Mouse (Mus musculus): ENCODE results near the gene Brap. TPM values are rescaled to one million over a fixed set of nuclear protein-coding genes. Genes with fewer than 3 reads are reported as not detected.
"Not testable (repeated sequence)": the region's sequence is repeated elsewhere in the genome, so short reads cannot be mapped to it uniquely, and the experiment has no call there.

The Brap gene
- polyA plus RNA-seq, 1 experiment, result 23.4 TPM

DNA sequence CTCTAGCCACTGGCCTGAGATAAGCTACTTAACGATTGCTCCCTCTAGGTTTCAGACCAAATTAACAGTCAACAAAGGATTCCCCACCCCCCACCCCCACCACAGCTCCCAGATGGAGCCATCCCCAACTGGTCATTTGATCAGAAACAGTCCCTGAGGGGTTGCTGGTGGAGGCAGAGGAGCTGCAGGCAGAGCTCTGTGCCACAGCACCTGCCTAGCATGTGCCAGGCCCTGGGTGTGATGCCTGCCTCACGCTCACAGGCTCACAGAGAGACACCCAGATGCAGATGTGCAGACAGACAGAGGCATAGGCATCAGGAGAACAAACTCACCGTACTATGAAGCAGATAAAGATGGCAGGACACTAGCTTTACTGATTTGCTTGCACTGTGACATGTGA, 27.6 kb upstream of the Brap start:
- TF ChIP-seq POLR2A (IDR thresholded peaks at IDR 0.05; ENCODE audit: borderline replicate concordance, control insufficient read depth, low read depth, low read length), result no peak
- TF ChIP-seq CTCF (IDR thresholded peaks at IDR 0.05; ENCODE audit: control insufficient read depth, insufficient read depth, low read length), result no peak
- 67% methylated on average over 3 of the region's 3 CpGs for WGBS
- H3K27ac ChIP-seq (ENCODE audit: control insufficient read depth, insufficient read depth, low read depth, low read length, poor library complexity), result no peak overlapping the region
- H3K4me3 ChIP-seq (replicated peaks; ENCODE audit: control insufficient read depth, low read depth, low read length), result no peak overlapping the region
- no peaks in the 10 kb centered on the region for H3K4me1 ChIP-seq (ENCODE audit: control insufficient read depth, insufficient read depth, low read length)

DNA sequence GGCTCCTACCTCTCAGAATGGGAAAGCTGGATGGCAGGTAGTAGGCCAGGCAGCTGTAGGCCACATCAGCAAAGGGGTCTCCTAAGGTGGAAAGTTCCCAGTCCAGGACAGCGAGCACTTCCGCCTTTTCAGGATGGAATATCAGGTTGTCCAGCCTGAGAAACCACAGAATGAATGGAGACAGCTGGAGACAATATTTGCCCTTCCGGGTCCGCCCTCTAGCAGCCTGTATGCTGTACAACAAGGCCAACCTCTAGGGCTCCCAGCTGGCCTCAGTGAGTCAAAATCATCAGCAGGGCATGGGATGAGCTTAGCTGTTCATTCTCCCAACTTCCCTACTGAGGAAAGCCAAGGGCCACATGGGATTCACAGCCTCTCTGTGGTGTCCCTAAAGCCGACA, 25.7 kb upstream of the Brap start:
- 86% methylated on average over 5 of the region's 5 CpGs for WGBS
- TF ChIP-seq POLR2A (IDR thresholded peaks at IDR 0.05; ENCODE audit: borderline replicate concordance, control insufficient read depth, low read depth, low read length) (no peak), CTCF (IDR thresholded peaks at IDR 0.05; ENCODE audit: control insufficient read depth, insufficient read depth, low read length) (no peak)
- Histone ChIP-seq H3K4me3 (replicated peaks; ENCODE audit: control insufficient read depth, low read depth, low read length) (no peak overlapping the region), H3K4me1 (ENCODE audit: control insufficient read depth, insufficient read depth, low read length) (no peaks in the 10 kb centered on the region), H3K27ac (ENCODE audit: control insufficient read depth, insufficient read depth, low read depth, low read length, poor library complexity) (no peak overlapping the region)

DNA sequence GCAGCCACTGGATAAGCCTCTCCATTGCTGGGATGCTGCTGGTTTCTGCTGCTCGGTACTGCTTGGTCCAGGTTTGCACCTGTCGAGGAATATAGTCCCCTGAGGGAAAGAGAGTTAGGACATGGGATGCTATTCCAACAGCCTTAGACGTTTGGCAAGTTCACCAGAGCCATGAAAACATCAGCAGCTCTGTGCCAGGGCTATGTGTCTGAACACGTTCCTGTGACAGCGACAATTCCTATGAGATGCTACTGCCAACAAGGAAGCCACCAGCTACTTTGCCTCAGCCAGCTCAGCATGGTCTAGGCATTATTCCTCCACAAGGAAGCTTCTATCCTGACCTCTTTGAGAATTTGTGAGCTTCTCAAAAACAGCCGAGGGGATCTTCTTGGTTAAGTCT, 23.1 kb upstream of the Brap start:
- no peak overlapping the region for H3K27ac ChIP-seq (ENCODE audit: control insufficient read depth, insufficient read depth, low read depth, low read length, poor library complexity)
- 85% methylated on average over 6 of the region's 6 CpGs for WGBS
- H3K4me1 ChIP-seq (ENCODE audit: control insufficient read depth, insufficient read depth, low read length), result no peaks in the 10 kb centered on the region
- H3K4me3 ChIP-seq (replicated peaks; ENCODE audit: control insufficient read depth, low read depth, low read length), result no peak overlapping the region
- TF ChIP-seq POLR2A (IDR thresholded peaks at IDR 0.05; ENCODE audit: borderline replicate concordance, control insufficient read depth, low read depth, low read length), result no peak
- no peak for TF ChIP-seq CTCF (IDR thresholded peaks at IDR 0.05; ENCODE audit: control insufficient read depth, insufficient read depth, low read length)

DNA sequence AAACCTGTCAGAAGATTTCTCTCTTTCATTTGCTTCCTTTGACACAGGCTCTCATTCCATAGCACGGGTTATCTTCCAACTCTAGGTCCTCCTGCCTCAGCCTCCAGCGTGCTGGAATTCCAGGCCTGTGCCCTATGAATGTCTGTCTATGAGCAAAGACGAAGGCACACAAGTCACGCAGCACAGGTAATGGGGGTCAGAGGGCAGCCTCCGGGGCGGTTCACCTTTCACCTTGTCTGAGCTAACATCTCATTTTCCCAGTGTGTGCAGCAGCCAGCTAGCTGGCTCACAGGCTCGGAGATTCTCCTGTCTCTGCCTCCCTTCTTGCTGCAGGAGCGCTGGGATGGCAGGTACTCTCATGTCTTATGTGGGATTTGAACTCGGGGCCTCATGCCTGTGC, 20.8 kb upstream of the Brap start:
- H3K4me3 ChIP-seq (replicated peaks; ENCODE audit: control insufficient read depth, low read depth, low read length), result no peak overlapping the region
- TF ChIP-seq CTCF (IDR thresholded peaks at IDR 0.05; ENCODE audit: control insufficient read depth, insufficient read depth, low read length), result no peak
- TF ChIP-seq POLR2A (IDR thresholded peaks at IDR 0.05; ENCODE audit: borderline replicate concordance, control insufficient read depth, low read depth, low read length), result no peak
- H3K27ac ChIP-seq (ENCODE audit: control insufficient read depth, insufficient read depth, low read depth, low read length, poor library complexity), result no peak overlapping the region
- no peaks in the 10 kb centered on the region for H3K4me1 ChIP-seq (ENCODE audit: control insufficient read depth, insufficient read depth, low read length)
- WGBS, result 92% methylated on average over 9 of the region's 9 CpGs

DNA sequence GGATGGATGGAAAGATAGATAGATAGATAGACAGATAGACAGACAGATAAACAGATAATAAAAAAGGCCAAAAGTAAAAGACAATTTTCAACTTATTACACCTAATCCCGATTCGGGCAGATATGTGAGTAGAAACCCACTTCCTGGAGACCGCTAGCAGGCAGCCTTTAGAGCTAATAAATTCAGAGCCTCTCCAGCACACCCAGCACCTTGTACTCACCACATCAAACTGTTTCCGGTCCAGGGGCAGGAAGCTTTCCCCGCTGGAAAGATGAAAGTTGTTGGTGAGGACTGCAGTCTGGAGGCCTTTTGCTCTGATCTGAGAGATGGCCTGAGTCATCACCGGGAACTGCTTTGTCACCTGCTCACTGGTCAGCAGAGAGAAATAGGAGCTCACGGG, 11.2 kb upstream of the Brap start:
- no peak for TF ChIP-seq CTCF (IDR thresholded peaks at IDR 0.05; ENCODE audit: control insufficient read depth, insufficient read depth, low read length)
- Histone ChIP-seq H3K4me1 (ENCODE audit: control insufficient read depth, insufficient read depth, low read length) (no peaks in the 10 kb centered on the region), H3K4me3 (replicated peaks; ENCODE audit: control insufficient read depth, low read depth, low read length) (no peak overlapping the region), H3K27ac (ENCODE audit: control insufficient read depth, insufficient read depth, low read depth, low read length, poor library complexity) (no peak overlapping the region)
- 52% methylated on average over 7 of the region's 7 CpGs for whole genome bisulfite sequencing

DNA sequence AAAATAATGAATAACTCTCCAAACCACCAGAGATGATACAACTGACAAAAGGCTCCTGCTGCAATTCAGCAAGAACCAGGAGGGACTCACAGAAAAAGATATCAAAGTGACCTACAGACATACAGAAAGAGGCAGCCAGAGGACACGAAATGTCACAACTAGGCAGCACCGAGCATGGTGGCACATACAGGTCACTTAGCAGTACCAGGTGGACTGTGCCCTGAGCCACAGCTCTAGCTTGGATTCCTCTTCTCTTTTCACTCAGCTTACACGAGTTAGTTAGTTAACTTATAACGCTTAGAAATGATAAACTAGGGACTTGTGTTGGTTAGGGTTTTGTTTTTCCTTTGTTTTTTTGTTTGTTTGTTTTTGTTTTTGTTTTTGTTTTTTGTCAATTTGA, 5.8 kb upstream of the Brap start:
- Histone ChIP-seq H3K4me3 (replicated peaks; ENCODE audit: control insufficient read depth, low read depth, low read length) (no peak overlapping the region), H3K4me1 (ENCODE audit: control insufficient read depth, insufficient read depth, low read length) (no peaks in the 10 kb centered on the region), H3K27ac (ENCODE audit: control insufficient read depth, insufficient read depth, low read depth, low read length, poor library complexity) (no peak overlapping the region)
- WGBS, result 87% methylated on average over 4 of the region's 4 CpGs
- no peak for TF ChIP-seq POLR2A (IDR thresholded peaks at IDR 0.05; ENCODE audit: borderline replicate concordance, control insufficient read depth, low read depth, low read length)
- no peak for TF ChIP-seq CTCF (IDR thresholded peaks at IDR 0.05; ENCODE audit: control insufficient read depth, insufficient read depth, low read length)

DNA sequence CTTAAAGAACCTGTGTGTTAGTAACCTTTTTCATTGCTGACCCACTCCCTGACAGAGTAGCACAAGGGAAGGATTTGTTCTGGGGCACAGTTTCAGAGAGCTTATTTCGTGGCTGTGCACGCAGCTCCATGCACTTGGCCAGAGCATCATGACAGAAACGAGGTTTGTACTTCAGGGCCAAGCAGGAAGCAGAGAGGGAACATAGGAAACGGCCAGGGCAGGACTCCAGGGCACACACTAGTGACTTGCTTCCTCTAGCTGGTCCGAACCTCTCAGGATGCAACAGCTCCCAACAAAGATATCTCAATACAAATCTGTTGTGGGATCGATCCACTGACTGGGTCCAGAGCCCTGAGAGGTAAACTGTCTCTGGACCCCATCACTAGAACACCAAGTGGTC, 3.5 kb upstream of the Brap start:
- H3K4me3 ChIP-seq (replicated peaks; ENCODE audit: control insufficient read depth, low read depth, low read length); H3K4me1 ChIP-seq (ENCODE audit: control insufficient read depth, insufficient read depth, low read length); H3K27ac ChIP-seq (ENCODE audit: control insufficient read depth, insufficient read depth, low read depth, low read length, poor library complexity): not testable (repeated sequence)
- WGBS, result 37% methylated on average over 6 of the region's 6 CpGs

DNA sequence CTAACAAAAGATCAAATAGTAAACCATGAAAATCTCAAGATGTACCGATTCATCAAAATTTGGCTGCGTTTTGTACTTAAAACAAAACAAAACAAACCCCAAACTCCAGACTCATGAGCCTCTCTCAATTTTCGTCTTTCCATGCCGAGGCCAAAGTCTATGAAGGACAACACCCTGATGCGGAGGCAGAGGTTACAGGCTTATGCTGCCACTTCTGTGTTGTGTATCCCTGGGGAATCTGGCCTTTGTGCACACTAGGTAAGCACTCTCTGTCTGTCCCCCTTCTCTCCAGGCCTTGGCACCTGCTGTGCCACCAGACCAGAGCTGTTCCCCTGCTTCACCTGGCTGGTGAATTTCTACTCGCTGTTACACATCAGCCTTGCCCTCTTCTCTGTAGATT, 2.7 kb upstream of the Brap start:
- not testable (repeated sequence) for H3K4me1 ChIP-seq (ENCODE audit: control insufficient read depth, insufficient read depth, low read length); H3K27ac ChIP-seq (ENCODE audit: control insufficient read depth, insufficient read depth, low read depth, low read length, poor library complexity); H3K4me3 ChIP-seq (replicated peaks; ENCODE audit: control insufficient read depth, low read depth, low read length)
- WGBS, result 86% methylated on average over 6 of the region's 6 CpGs

DNA sequence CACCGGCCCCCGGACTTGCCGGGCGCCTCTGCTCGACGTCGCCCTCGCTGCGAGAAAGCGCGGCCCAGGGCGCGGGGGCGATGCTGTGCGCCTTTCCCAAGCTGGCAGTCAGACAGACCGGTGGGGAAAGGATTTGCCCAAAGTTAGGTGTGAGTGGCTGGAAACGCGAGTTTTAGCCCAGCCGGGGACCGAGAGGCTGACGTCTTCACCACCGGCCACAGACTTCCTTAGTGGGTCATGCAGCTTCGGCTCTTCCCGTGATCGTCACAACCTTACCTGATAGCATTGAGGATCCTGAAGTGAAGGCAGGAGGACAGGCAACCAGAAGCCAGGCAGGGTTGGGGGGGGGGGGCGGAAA, 513 bp downstream of the Brap start:
- TF ChIP-seq POLR2A (IDR thresholded peaks at IDR 0.05; ENCODE audit: borderline replicate concordance, control insufficient read depth, low read depth, low read length) (no peak), CTCF (IDR thresholded peaks at IDR 0.05; ENCODE audit: control insufficient read depth, insufficient read depth, low read length) (no peak)
- H3K27ac ChIP-seq (ENCODE audit: control insufficient read depth, insufficient read depth, low read depth, low read length, poor library complexity), result peak overlapping the region; percentile 84
- H3K4me3 ChIP-seq (replicated peaks; ENCODE audit: control insufficient read depth, low read depth, low read length), result peak overlapping the region; percentile 72
- under 1% methylated on average over 26 of the region's 26 CpGs for WGBS
- H3K4me1 ChIP-seq (ENCODE audit: control insufficient read depth, insufficient read depth, low read length), result peaks cover 2% of the 10 kb centered on the region; the same call in 1 of the 2 replicates

All from bone marrow, adult 2 months (tissue).